ENCODE assay signal across 8 mouse cellular contexts in the genomic region with DNA sequence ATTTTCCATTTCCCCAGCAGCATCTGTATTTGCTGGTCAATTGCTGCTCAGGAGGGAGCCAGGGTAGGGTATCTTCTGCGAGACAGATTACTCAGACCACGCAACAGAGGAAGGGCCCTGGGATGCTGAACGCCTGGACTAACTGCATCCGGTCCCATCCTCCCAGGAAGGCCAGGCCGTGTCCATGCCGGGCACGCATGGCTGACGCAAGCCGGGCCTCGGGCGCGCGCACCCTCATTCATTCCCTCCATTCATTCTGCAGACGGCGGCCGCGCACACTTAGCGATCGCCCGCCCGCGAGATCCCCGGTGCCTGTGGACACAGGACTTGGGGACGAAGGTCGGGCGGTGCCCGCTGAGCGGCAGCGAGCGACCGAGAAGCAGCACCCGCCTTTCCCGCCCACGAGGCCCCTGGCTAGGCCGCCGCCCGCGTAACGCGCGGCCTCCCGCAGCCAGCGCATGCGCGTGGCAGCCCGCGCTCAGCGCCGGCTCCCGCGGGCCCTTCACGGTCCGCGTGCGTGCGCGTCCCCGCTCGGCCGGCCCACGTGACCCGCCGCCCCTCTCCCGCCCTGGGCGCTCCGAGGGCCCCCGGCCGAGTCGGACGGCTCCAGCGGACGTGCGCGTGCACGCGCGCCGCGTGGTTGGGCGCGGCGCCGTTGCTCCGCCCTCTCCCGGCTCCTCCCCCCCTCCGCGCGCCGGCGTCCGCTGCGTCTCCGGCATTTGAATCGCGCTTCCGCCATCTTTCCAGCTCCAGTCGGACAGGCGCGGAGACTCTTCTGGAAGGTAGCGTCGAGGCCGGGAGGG. TPM values are rescaled to one million over a fixed set of nuclear protein-coding genes. Genes with fewer than 3 reads are reported as not detected.
DNase-seq lines count a peak whose midpoint lies in the region; ATAC-seq and TF ChIP-seq lines count a peak whose summit lies in the region.

A gene (plus strand): TSS at position 573 of the 803 bp plus-strand sequence.

- no peaks in the 10 kb centered on the region for H3K9me3 ChIP-seq in hindbrain, embryonic 10.5 days
- H3K9me3 ChIP-seq in lung, postnatal 0 days (ENCODE audit: low read length), result no peaks in the 10 kb centered on the region

- H3K4me2 ChIP-seq in lung, postnatal 0 days (replicated peaks; ENCODE audit: low read depth, low read length), result peak within 1 kb of the TSS; percentile 77

- peak within 1 kb of the TSS; percentile 97 for H3K4me3 ChIP-seq in hindbrain, embryonic 10.5 days
- peak within 1 kb of the TSS; percentile 74 for H3K4me3 ChIP-seq in lung, postnatal 0 days (ENCODE audit: low read depth, low read length)

- peak within 1 kb of the TSS; percentile 51 for H3K9ac ChIP-seq in lung, postnatal 0 days (replicated peaks; ENCODE audit: low read depth)

- no peaks in the 10 kb centered on the region for H3K27me3 ChIP-seq in hindbrain, embryonic 10.5 days (ENCODE audit: insufficient read depth, poor library complexity, severe bottlenecking)
- no peaks in the 10 kb centered on the region for H3K27me3 ChIP-seq in lung, postnatal 0 days (replicated peaks; ENCODE audit: insufficient read depth, low read length)

- H3K36me3 ChIP-seq in hindbrain, embryonic 10.5 days, result peaks cover 39% of the 10 kb centered on the region
- no peaks in the 10 kb centered on the region for H3K36me3 ChIP-seq in lung, postnatal 0 days (ENCODE audit: insufficient read depth, low read length)

- peak; percentile 82 for ATAC-seq in frontal cortex, adult (ENCODE audit: low TSS enrichment)
- peak; percentile 96 for ATAC-seq in lung, postnatal 0 days

- no peak for TF ChIP-seq CTCF in lung, postnatal 0 days (IDR thresholded peaks at IDR 0.05)

- peaks cover 25% of the 10 kb centered on the region; the same call in 1 of the 2 replicates for H3K4me1 ChIP-seq in hindbrain, embryonic 10.5 days (replicated peaks)
- peaks cover 3% of the 10 kb centered on the region; the same call in 1 of the 2 replicates for H3K4me1 ChIP-seq in lung, postnatal 0 days (ENCODE audit: insufficient read depth, low read depth, low read length)

- peak; percentile 68 for DNase-seq in MEL-GATA-1-ER (ENCODE audit: extremely low read depth, low read depth)
- DNase-seq in cerebellum, adult 8-10 months, result peak; percentile 94
- DNase-seq in hindbrain, embryonic 10.5 days (ENCODE audit: low spot score), result peak; percentile 94
- peak; percentile 95 for DNase-seq in layer of hippocampus, adult 9-11 months
- peak; percentile 96 for DNase-seq in lung, postnatal 0 days (ENCODE audit: low spot score)
- peak; percentile 93 for DNase-seq in ovary, postnatal 14 days (ENCODE audit: low spot score)
- DNase-seq in thymus, postnatal 14 days, result peak; percentile 96

- WGBS in hindbrain, embryonic 10.5 days, result 1% methylated on average over 98 of the region's 102 CpGs
- WGBS in lung, postnatal 0 days, result under 1% methylated on average over 63 of the region's 102 CpGs

- H3K27ac ChIP-seq in hindbrain, embryonic 10.5 days, result peak within 1 kb of the TSS; percentile 100
- peak within 1 kb of the TSS; percentile 91 for H3K27ac ChIP-seq in lung, postnatal 0 days (ENCODE audit: low read length)

- no peak for TF ChIP-seq EP300 in lung, postnatal 0 days (IDR thresholded peaks at IDR 0.05)

RNA-seq across cellular contexts. Expression of the gene that starts here (rescaled TPM):
- 886 and 980 TPM in 2 replicates for polyA plus RNA-seq in hindbrain, embryonic 10.5 days (2016; fragmentation: Nextera tagmentation; extraction: Ambion mirVana)
- 126 and 138 TPM in 2 replicates for polyA plus RNA-seq in lung, postnatal 0 days (2015; fragmentation: Nextera tagmentation; extraction: Ambion mirVana)

Comparison
In these comparisons a context has a peak if more than half of its experiments do, and no peak if none do; other contexts are left out.
1. Peak in every context shown above with its lines: DNase-seq, ATAC-seq, H3K4me3 ChIP-seq and H3K27ac ChIP-seq.